8 mouse cellular contexts compared by ENCODE assay signal in genomic region chr2:32534061-32534732, GRCm38 (mm10). TPM values are rescaled to one million over a fixed set of nuclear protein-coding genes. Genes with fewer than 3 reads are reported as not detected.
DNase-seq lines count a peak whose midpoint lies in the region; ATAC-seq and TF ChIP-seq lines count a peak whose summit lies in the region.

No protein-coding gene starts in this region.

- peak overlapping the region; percentile 66 for H3K9ac ChIP-seq in ES-Bruce4 (ENCODE audit: low read depth, poor library complexity, severe bottlenecking)
- H3K9ac ChIP-seq in heart, embryonic 14.5 days (ENCODE audit: low read length), result peak overlapping the region; percentile 73
- H3K9ac ChIP-seq in stomach, postnatal 0 days (ENCODE audit: low read length), result peak overlapping the region; percentile 63

- H3K4me1 ChIP-seq in ES-Bruce4 (ENCODE audit: control insufficient read depth, insufficient read depth, low read length), result peaks cover 7% of the 10 kb centered on the region
- H3K4me1 ChIP-seq in embryonic facial prominence, embryonic 10.5 days, result peaks cover 60% of the 10 kb centered on the region
- peaks cover 29 to 38% of the 10 kb centered on the region in 2 experiments for H3K4me1 ChIP-seq in heart, embryonic 14.5 days (ENCODE audit: control insufficient read depth in 2 of 2, insufficient read depth in 2 of 2, low read length in 2 of 2)
- H3K4me1 ChIP-seq in stomach, postnatal 0 days (replicated peaks; ENCODE audit: control insufficient read depth, insufficient read depth), result peaks cover 11% of the 10 kb centered on the region; the same call in 1 of the 2 replicates

- peak; percentile 14 for TF ChIP-seq POLR2A in ES-Bruce4 (IDR thresholded peaks at IDR 0.05; ENCODE audit: insufficient read depth, low read length)

- TF ChIP-seq EP300 in ES-Bruce4 (IDR thresholded peaks at IDR 0.05; ENCODE audit: insufficient read depth, low read depth, low read length), result no peak
- TF ChIP-seq EP300 in stomach, postnatal 0 days (optimal IDR thresholded peaks at IDR 0.05), result no peak

- WGBS in embryonic facial prominence, embryonic 10.5 days, result 11% methylated on average over 13 of the region's 13 CpGs
- 7% methylated on average over 13 of the region's 13 CpGs for WGBS in heart, embryonic 14.5 days
- WGBS in stomach, postnatal 0 days, result 11% methylated on average over 13 of the region's 13 CpGs

- no peaks in the 10 kb centered on the region for H3K9me3 ChIP-seq in ES-Bruce4 (replicated peaks; ENCODE audit: control insufficient read depth, insufficient read depth, low read length, poor library complexity, severe bottlenecking)
- H3K9me3 ChIP-seq in embryonic facial prominence, embryonic 10.5 days, result no peaks in the 10 kb centered on the region
- H3K9me3 ChIP-seq in heart, embryonic 14.5 days (ENCODE audit: control insufficient read depth, low read length), result no peaks in the 10 kb centered on the region
- no peaks in the 10 kb centered on the region for H3K9me3 ChIP-seq in stomach, postnatal 0 days (ENCODE audit: control insufficient read depth, low read length)

- H3K36me3 ChIP-seq in ES-Bruce4 (ENCODE audit: control insufficient read depth, insufficient read depth, low read length, poor library complexity, severe bottlenecking), result no peaks in the 10 kb centered on the region
- H3K36me3 ChIP-seq in embryonic facial prominence, embryonic 10.5 days (replicated peaks), result 0 out of 2 replicates have a peak, but pooled peaks cover under 1% of the 10 kb centered on the region
- no peaks in the 10 kb centered on the region for H3K36me3 ChIP-seq in heart, embryonic 14.5 days (ENCODE audit: control insufficient read depth, insufficient read depth, low read length)
- H3K36me3 ChIP-seq in stomach, postnatal 0 days (ENCODE audit: control insufficient read depth, insufficient read depth, low read length), result no peaks in the 10 kb centered on the region

- peak overlapping the region; percentile 87 for H3K27ac ChIP-seq in ES-Bruce4 (ENCODE audit: insufficient read depth, low read length)
- H3K27ac ChIP-seq in embryonic facial prominence, embryonic 10.5 days (replicated peaks), result peak overlapping the region; percentile 96
- peak overlapping the region; percentile 88 to 94 for H3K27ac ChIP-seq in heart, embryonic 14.5 days (replicated peaks in 1 of 2; ENCODE audit: control insufficient read depth in 1 of 2, insufficient read depth in 1 of 2, low read depth in 2 of 2, low read length in 2 of 2)
- H3K27ac ChIP-seq in stomach, postnatal 0 days (replicated peaks), result peak overlapping the region; percentile 99

- no peak for TF ChIP-seq CTCF in ES-Bruce4 (IDR thresholded peaks at IDR 0.05; ENCODE audit: low read depth, low read length)
- TF ChIP-seq CTCF in stomach, postnatal 0 days (IDR thresholded peaks at IDR 0.05; ENCODE audit: low read depth), result no peak

- DNase-seq in 416B (ENCODE audit: low read depth), result peak; percentile 79
- peak; percentile 76 for DNase-seq in embryonic facial prominence, embryonic 10.5 days (ENCODE audit: low spot score)
- peak; percentile 70 for DNase-seq in kidney, postnatal 10 days
- peak; percentile 68 to 69 for DNase-seq in lung, postnatal 4 days
- peak; percentile 79 for DNase-seq in stomach, postnatal 0 days (ENCODE audit: low spot score)
- DNase-seq in cerebellum, adult 9-10 months, result no peak

- peak overlapping the region; percentile 80 for H3K4me2 ChIP-seq in heart, embryonic 14.5 days (ENCODE audit: low read length)
- peak overlapping the region; percentile 60 for H3K4me2 ChIP-seq in stomach, postnatal 0 days (replicated peaks; ENCODE audit: low read depth)

- no peak for ATAC-seq in heart, embryonic 14.5 days (ENCODE audit: insufficient number of reproducible peaks, insufficient read depth, low FRiP score, low read depth)
- peak; percentile 24 for ATAC-seq in stomach, postnatal 0 days (ENCODE audit: low FRiP score, low TSS enrichment)

- H3K4me3 ChIP-seq in ES-Bruce4 (ENCODE audit: low read depth, low read length), result peak overlapping the region; percentile 79
- peak overlapping the region; percentile 80 for H3K4me3 ChIP-seq in embryonic facial prominence, embryonic 10.5 days
- H3K4me3 ChIP-seq in heart, embryonic 14.5 days (ENCODE audit: control insufficient read depth in 1 of 2, insufficient read depth in 1 of 2, low read depth in 1 of 2, low read length in 2 of 2), result peak overlapping the region; percentile 63 to 80
- peak overlapping the region; percentile 80 for H3K4me3 ChIP-seq in stomach, postnatal 0 days (ENCODE audit: low read depth, low read length)

- H3K27me3 ChIP-seq in ES-Bruce4 (ENCODE audit: control insufficient read depth, insufficient read depth, low read length, poor library complexity, severe bottlenecking), result no peaks in the 10 kb centered on the region
- no peaks in the 10 kb centered on the region for H3K27me3 ChIP-seq in embryonic facial prominence, embryonic 10.5 days (replicated peaks; ENCODE audit: low read depth, poor library complexity, severe bottlenecking)
- H3K27me3 ChIP-seq in heart, embryonic 14.5 days (ENCODE audit: control insufficient read depth, insufficient read depth, low read length), result no peaks in the 10 kb centered on the region
- H3K27me3 ChIP-seq in stomach, postnatal 0 days (ENCODE audit: control insufficient read depth, insufficient read depth, low read length), result no peaks in the 10 kb centered on the region

RNA-seq across cellular contexts. Expression of gene Fam102a, which starts 0.9 kb away (rescaled TPM):
- polyA plus RNA-seq in ES-Bruce4 (2011; ENCODE audit: insufficient read depth, insufficient read length, low read depth, missing spikeins), result 12.2 and 16.5 TPM in 2 replicates
- 11.8 and 12.3 TPM in 2 replicates for polyA plus RNA-seq in embryonic facial prominence, embryonic 10.5 days (2016; fragmentation: Nextera tagmentation; extraction: Ambion mirVana)
- polyA plus RNA-seq in heart, embryonic 14.5 days (2014; fragmentation: Nextera tagmentation; extraction: Ambion mirVana), result 5.8 and 6.3 TPM in 2 replicates
- 16.6 and 20.2 TPM in 2 replicates for polyA plus RNA-seq in stomach, postnatal 0 days (2015; fragmentation: Nextera tagmentation; extraction: Ambion mirVana)

RNA-seq across cellular contexts. Expression of gene Dpm2, which starts 36.5 kb away (rescaled TPM):
- polyA plus RNA-seq in ES-Bruce4 (2011; ENCODE audit: insufficient read depth, insufficient read length, low read depth, missing spikeins), result 35.1 and 41.7 TPM in 2 replicates
- 109 and 111 TPM in 2 replicates for polyA plus RNA-seq in embryonic facial prominence, embryonic 10.5 days (2016; fragmentation: Nextera tagmentation; extraction: Ambion mirVana)
- 72.9 and 85.0 TPM in 2 replicates for polyA plus RNA-seq in heart, embryonic 14.5 days (2014; fragmentation: Nextera tagmentation; extraction: Ambion mirVana)
- polyA plus RNA-seq in stomach, postnatal 0 days (2015; fragmentation: Nextera tagmentation; extraction: Ambion mirVana), result 87.5 and 91.8 TPM in 2 replicates

RNA-seq across cellular contexts. Expression of gene Pip5kl1, which starts 40.4 kb away (rescaled TPM):
- polyA plus RNA-seq in ES-Bruce4 (2011; ENCODE audit: insufficient read depth, insufficient read length, low read depth, missing spikeins), result 1.8 and 4.1 TPM in 2 replicates
- 2.0 and 2.1 TPM in 2 replicates for polyA plus RNA-seq in embryonic facial prominence, embryonic 10.5 days (2016; fragmentation: Nextera tagmentation; extraction: Ambion mirVana)
- 0.19 TPM in 1 of 2 replicates, not detected in the other for polyA plus RNA-seq in heart, embryonic 14.5 days (2014; fragmentation: Nextera tagmentation; extraction: Ambion mirVana)
- polyA plus RNA-seq in stomach, postnatal 0 days (2015; fragmentation: Nextera tagmentation; extraction: Ambion mirVana), result 0.08 and 0.18 TPM in 2 replicates

RNA-seq across cellular contexts. Expression of gene 9430097D07Rik, which starts 41.3 kb away (rescaled TPM):
- polyA plus RNA-seq in ES-Bruce4 (2011; ENCODE audit: insufficient read depth, insufficient read length, low read depth, missing spikeins), result 0.44 TPM in 1 of 2 replicates, not detected in the other
- 0.11 TPM in 2 replicates for polyA plus RNA-seq in embryonic facial prominence, embryonic 10.5 days (2016; fragmentation: Nextera tagmentation; extraction: Ambion mirVana)
- 0.13 TPM in 1 of 2 replicates, not detected in the other for polyA plus RNA-seq in heart, embryonic 14.5 days (2014; fragmentation: Nextera tagmentation; extraction: Ambion mirVana)
- not detected in 2 replicates for polyA plus RNA-seq in stomach, postnatal 0 days (2015; fragmentation: Nextera tagmentation; extraction: Ambion mirVana)

RNA-seq across cellular contexts. Expression of gene St6galnac4, which starts 52.7 kb away (rescaled TPM):
- 9.4 and 9.7 TPM in 2 replicates for polyA plus RNA-seq in ES-Bruce4 (2011; ENCODE audit: insufficient read depth, insufficient read length, low read depth, missing spikeins)
- 25.1 and 26.4 TPM in 2 replicates for polyA plus RNA-seq in embryonic facial prominence, embryonic 10.5 days (2016; fragmentation: Nextera tagmentation; extraction: Ambion mirVana)
- 33.4 and 35.7 TPM in 2 replicates for polyA plus RNA-seq in heart, embryonic 14.5 days (2014; fragmentation: Nextera tagmentation; extraction: Ambion mirVana)
- polyA plus RNA-seq in stomach, postnatal 0 days (2015; fragmentation: Nextera tagmentation; extraction: Ambion mirVana), result 7.4 and 7.7 TPM in 2 replicates
